In genomic region chr2:166342407-166342806, GRCm38 (mm10) we compare ENCODE assay signal across 8 mouse cellular contexts.
DNase-seq lines count a peak whose midpoint lies in the region; ATAC-seq and TF ChIP-seq lines count a peak whose summit lies in the region.

No protein-coding gene starts in this region.

- H3K27ac ChIP-seq in midbrain, embryonic 13.5 days = no peak overlapping the region

- no peak overlapping the region for H3K4me3 ChIP-seq in C2C12 (ENCODE audit: insufficient read depth, poor library complexity, severe bottlenecking)
- H3K4me3 ChIP-seq in midbrain, embryonic 13.5 days (replicated peaks) = no peak overlapping the region

- peaks cover 41% of the 10 kb centered on the region for H3K4me1 ChIP-seq in midbrain, embryonic 13.5 days (replicated peaks)

- peak; percentile 60 for DNase-seq in adrenal gland, postnatal 10 days
- no peak for DNase-seq in adrenal gland, postnatal 14 days
- peak; percentile 67 for DNase-seq in gastrocnemius, postnatal 10 days
- peak; percentile 45 to 68 for DNase-seq in layer of hippocampus, adult 8-10 months (ENCODE audit: low spot score in 2 of 2)
- DNase-seq in lung, postnatal 4 days = peak; percentile 56 to 77
- DNase-seq in T-cell, adult 2 months (ENCODE audit: low spot score) = no peak

- H3K36me3 ChIP-seq in C2C12 (ENCODE audit: control insufficient read depth, insufficient read depth) = no peaks in the 10 kb centered on the region
- no peaks in the 10 kb centered on the region for H3K36me3 ChIP-seq in midbrain, embryonic 13.5 days

- H3ac ChIP-seq in C2C12 (ENCODE audit: control insufficient read depth, insufficient read length, low read depth) = no peak overlapping the region

- H3K27me3 ChIP-seq in C2C12 (ENCODE audit: control insufficient read depth, insufficient read depth, insufficient read length) = no peaks in the 10 kb centered on the region
- H3K27me3 ChIP-seq in midbrain, embryonic 13.5 days = peaks cover 21% of the 10 kb centered on the region

- no peak for TF ChIP-seq CTCF in C2C12 (IDR thresholded peaks at IDR 0.05; ENCODE audit: control insufficient read depth, insufficient read depth, insufficient read length)

- H3K4me2 ChIP-seq in midbrain, embryonic 13.5 days (replicated peaks) = no peak overlapping the region

- no peak for ATAC-seq in midbrain, embryonic 13.5 days

- no peaks in the 10 kb centered on the region for H3K79me3 ChIP-seq in C2C12 (ENCODE audit: low read depth)

- 75% methylated on average over 9 of the region's 9 CpGs for WGBS in midbrain, embryonic 13.5 days

- no peaks in the 10 kb centered on the region for H3K9me3 ChIP-seq in midbrain, embryonic 13.5 days

- no peak overlapping the region for H3K9ac ChIP-seq in midbrain, embryonic 13.5 days (replicated peaks)

- H3K79me2 ChIP-seq in C2C12 (ENCODE audit: control insufficient read depth, insufficient read depth) = no peaks in the 10 kb centered on the region

TF ChIP-seq in C2C12, 6 proteins besides CTCF, POLR2A, EP300 and RAD21:
- TF ChIP-seq MYOG (IDR thresholded peaks at IDR 0.05; ENCODE audit: control insufficient read depth, extremely low read depth, insufficient read length) = no peak
- peak; percentile 60 for TF ChIP-seq MYOD1 (IDR thresholded peaks at IDR 0.05; ENCODE audit: control insufficient read depth, insufficient read length, low read depth)

Comparison
In these comparisons a context has a peak if more than half of its experiments do, and no peak if none do; other contexts are left out.
1. DNase-seq: peak in adrenal gland, postnatal 10 days (single experiment), gastrocnemius, postnatal 10 days (single experiment), layer of hippocampus, adult 8-10 months (2 of 2) and lung, postnatal 4 days (2 of 2); none in adrenal gland, postnatal 14 days (single experiment) and T-cell, adult 2 months (single experiment).